Mouse (Mus musculus): Measurements from ENCODE around the gene Tbc1d22a. TPM values are rescaled to one million over a fixed set of nuclear protein-coding genes. Genes with fewer than 3 reads are reported as not detected.

Tbc1d22a gene
- polyA plus RNA-seq, 1 experiment, result 16.3 TPM

- TF ChIP-seq POLR2A (IDR thresholded peaks at IDR 0.05; ENCODE audit: borderline replicate concordance, control insufficient read depth, low read depth, low read length) (no peak), CTCF (IDR thresholded peaks at IDR 0.05; ENCODE audit: control insufficient read depth, insufficient read depth, low read length) (no peak)
- Histone ChIP-seq H3K4me1 (ENCODE audit: control insufficient read depth, insufficient read depth, low read length) (peaks cover 15% of the 10 kb centered on the region), H3K4me3 (replicated peaks; ENCODE audit: control insufficient read depth, low read depth, low read length) (no peak overlapping the region), H3K27ac (ENCODE audit: control insufficient read depth, insufficient read depth, low read depth, low read length, poor library complexity) (no peak overlapping the region)
- 85% methylated on average over 4 of the region's 4 CpGs for WGBS
Measured at GRCm38 (mm10) chr15:86366726-86367125, 152.5 kb downstream of the Tbc1d22a start.

GRCm38 (mm10) chr15:86367247-86367646 is 153.0 kb downstream of the Tbc1d22a start:
- Histone ChIP-seq H3K4me1 (ENCODE audit: control insufficient read depth, insufficient read depth, low read length) (peaks cover 14% of the 10 kb centered on the region), H3K4me3 (replicated peaks; ENCODE audit: control insufficient read depth, low read depth, low read length) (no peak overlapping the region), H3K27ac (ENCODE audit: control insufficient read depth, insufficient read depth, low read depth, low read length, poor library complexity) (no peak overlapping the region)
- 87% methylated on average over 8 of the region's 8 CpGs for WGBS
- TF ChIP-seq POLR2A (IDR thresholded peaks at IDR 0.05; ENCODE audit: borderline replicate concordance, control insufficient read depth, low read depth, low read length) (no peak), CTCF (IDR thresholded peaks at IDR 0.05; ENCODE audit: control insufficient read depth, insufficient read depth, low read length) (no peak)

GRCm38 (mm10) chr15:86370846-86371245 is 156.6 kb downstream of the Tbc1d22a start:
- WGBS, result 71% methylated on average over 3 of the region's 3 CpGs
- TF ChIP-seq CTCF (IDR thresholded peaks at IDR 0.05; ENCODE audit: control insufficient read depth, insufficient read depth, low read length) (no peak), POLR2A (IDR thresholded peaks at IDR 0.05; ENCODE audit: borderline replicate concordance, control insufficient read depth, low read depth, low read length) (no peak)
- Histone ChIP-seq H3K27ac (ENCODE audit: control insufficient read depth, insufficient read depth, low read depth, low read length, poor library complexity) (no peak overlapping the region), H3K4me3 (replicated peaks; ENCODE audit: control insufficient read depth, low read depth, low read length) (no peak overlapping the region), H3K4me1 (ENCODE audit: control insufficient read depth, insufficient read depth, low read length) (no peaks in the 10 kb centered on the region)

GRCm38 (mm10) chr15:86375262-86375661 is 161.0 kb downstream of the Tbc1d22a start:
- no peak overlapping the region for H3K27ac ChIP-seq (ENCODE audit: control insufficient read depth, insufficient read depth, low read depth, low read length, poor library complexity)
- no peak overlapping the region for H3K4me3 ChIP-seq (replicated peaks; ENCODE audit: control insufficient read depth, low read depth, low read length)
- 73% methylated on average over 3 of the region's 3 CpGs for WGBS
- TF ChIP-seq CTCF (IDR thresholded peaks at IDR 0.05; ENCODE audit: control insufficient read depth, insufficient read depth, low read length), result no peak
- TF ChIP-seq POLR2A (IDR thresholded peaks at IDR 0.05; ENCODE audit: borderline replicate concordance, control insufficient read depth, low read depth, low read length), result no peak
- H3K4me1 ChIP-seq (ENCODE audit: control insufficient read depth, insufficient read depth, low read length), result no peaks in the 10 kb centered on the region

GRCm38 (mm10) chr15:86375860-86376394 is 161.7 kb downstream of the Tbc1d22a start:
- no peak for TF ChIP-seq CTCF (IDR thresholded peaks at IDR 0.05; ENCODE audit: control insufficient read depth, insufficient read depth, low read length)
- TF ChIP-seq POLR2A (IDR thresholded peaks at IDR 0.05; ENCODE audit: borderline replicate concordance, control insufficient read depth, low read depth, low read length), result no peak
- Histone ChIP-seq H3K4me1 (ENCODE audit: control insufficient read depth, insufficient read depth, low read length) (no peaks in the 10 kb centered on the region), H3K27ac (ENCODE audit: control insufficient read depth, insufficient read depth, low read depth, low read length, poor library complexity) (no peak overlapping the region), H3K4me3 (replicated peaks; ENCODE audit: control insufficient read depth, low read depth, low read length) (no peak overlapping the region)
- 86% methylated on average over 6 of the region's 6 CpGs for WGBS

- no peak overlapping the region for H3K4me3 ChIP-seq (replicated peaks; ENCODE audit: control insufficient read depth, low read depth, low read length)
- no peaks in the 10 kb centered on the region; the same call in 1 of the 2 replicates for H3K4me1 ChIP-seq (ENCODE audit: control insufficient read depth, insufficient read depth, low read length)
- WGBS, result 73% methylated on average over 5 of the region's 5 CpGs
- no peak overlapping the region for H3K27ac ChIP-seq (ENCODE audit: control insufficient read depth, insufficient read depth, low read depth, low read length, poor library complexity)
- no peak for TF ChIP-seq CTCF (IDR thresholded peaks at IDR 0.05; ENCODE audit: control insufficient read depth, insufficient read depth, low read length)
- TF ChIP-seq POLR2A (IDR thresholded peaks at IDR 0.05; ENCODE audit: borderline replicate concordance, control insufficient read depth, low read depth, low read length), result no peak
Measured at GRCm38 (mm10) chr15:86383278-86383677, 169.0 kb downstream of the Tbc1d22a start.

- no peak for TF ChIP-seq POLR2A (IDR thresholded peaks at IDR 0.05; ENCODE audit: borderline replicate concordance, control insufficient read depth, low read depth, low read length)
- no peak for TF ChIP-seq CTCF (IDR thresholded peaks at IDR 0.05; ENCODE audit: control insufficient read depth, insufficient read depth, low read length)
- no peaks in the 10 kb centered on the region; the same call in 1 of the 2 replicates for H3K4me1 ChIP-seq (ENCODE audit: control insufficient read depth, insufficient read depth, low read length)
- H3K4me3 ChIP-seq (replicated peaks; ENCODE audit: control insufficient read depth, low read depth, low read length), result no peak overlapping the region
- 67% methylated on average over 2 of the region's 2 CpGs for WGBS
- H3K27ac ChIP-seq (ENCODE audit: control insufficient read depth, insufficient read depth, low read depth, low read length, poor library complexity), result no peak overlapping the region
Measured at GRCm38 (mm10) chr15:86385436-86385835, 171.2 kb downstream of the Tbc1d22a start.

- no peak overlapping the region for H3K27ac ChIP-seq (ENCODE audit: control insufficient read depth, insufficient read depth, low read depth, low read length, poor library complexity)
- no peak overlapping the region for H3K4me3 ChIP-seq (replicated peaks; ENCODE audit: control insufficient read depth, low read depth, low read length)
- 18% methylated on average over 8 of the region's 8 CpGs for WGBS
- no peaks in the 10 kb centered on the region; the same call in 1 of the 2 replicates for H3K4me1 ChIP-seq (ENCODE audit: control insufficient read depth, insufficient read depth, low read length)
- no peak for TF ChIP-seq POLR2A (IDR thresholded peaks at IDR 0.05; ENCODE audit: borderline replicate concordance, control insufficient read depth, low read depth, low read length)
- no peak for TF ChIP-seq CTCF (IDR thresholded peaks at IDR 0.05; ENCODE audit: control insufficient read depth, insufficient read depth, low read length)
Measured at GRCm38 (mm10) chr15:86386325-86386724, 172.1 kb downstream of the Tbc1d22a start.

- TF ChIP-seq CTCF (IDR thresholded peaks at IDR 0.05; ENCODE audit: control insufficient read depth, insufficient read depth, low read length), result no peak
- no peak for TF ChIP-seq POLR2A (IDR thresholded peaks at IDR 0.05; ENCODE audit: borderline replicate concordance, control insufficient read depth, low read depth, low read length)
Measured at GRCm38 (mm10) chr15:86388597-86388996, 174.3 kb downstream of the Tbc1d22a start.

More at GRCm38 (mm10) chr15:86388597-86388996, 174.3 kb downstream of the Tbc1d22a start:
- no peak overlapping the region for H3K4me3 ChIP-seq (replicated peaks; ENCODE audit: control insufficient read depth, low read depth, low read length)
- H3K4me1 ChIP-seq (ENCODE audit: control insufficient read depth, insufficient read depth, low read length), result no peaks in the 10 kb centered on the region; the same call in 1 of the 2 replicates
- H3K27ac ChIP-seq (ENCODE audit: control insufficient read depth, insufficient read depth, low read depth, low read length, poor library complexity), result no peak overlapping the region
- 58% methylated on average over 3 of the region's 3 CpGs for WGBS

Measured in bone marrow, adult 2 months (tissue).